Mouse (Mus musculus) liver, embryonic 11.5 days (tissue): ENCODE data around the gene Mrps6. TPM values are rescaled to one million over a fixed set of nuclear protein-coding genes. Genes with fewer than 3 reads are reported as not detected.
A peak's percentile ranks its signal among the peaks of the same experiment; 100 is the strongest.

Source experiments
- ATAC-seq: fragments of 200-750 bp; cut with Nextera tagmentation; replicated peaks from 2 replicates; pipeline ENCODE4 v1.8.0; 2017; ENCODE audit warnings: moderate number of reproducible peaks, mild to moderate bottlenecking, moderate TSS enrichment, moderate library complexity; ENCODE audit not compliant: low FRiP score
- DNase-seq: peaks from one replicate; pipeline ENCODE4 v3.0.0-alpha.2; 2017; ENCODE audit warnings: low spot score
- H3K27ac ChIP-seq: fragments of 300-500 bp; sonication (generic); 2 replicates; pipeline ENCODE4 v1.5.1; 2014; ENCODE audit warnings: mild to moderate bottlenecking, low read depth, low read length, control low read depth
- H3K27me3 ChIP-seq: fragments of 300-500 bp; sonication (generic); replicated peaks from 2 replicates; pipeline ENCODE4 v1.6.1; 2014; ENCODE audit warnings: low read length, mixed read lengths; ENCODE audit not compliant: control insufficient read depth, insufficient read depth
- H3K36me3 ChIP-seq: fragments of 300-500 bp; sonication (generic); 2 replicates; pipeline ENCODE4 v1.6.1; 2014; ENCODE audit warnings: mild to moderate bottlenecking, low read length, moderate library complexity, mixed read lengths; ENCODE audit not compliant: control insufficient read depth, insufficient read depth
- H3K4me1 ChIP-seq: fragments of 300-500 bp; sonication (generic); replicated peaks from 2 replicates; pipeline ENCODE4 v1.6.1; 2014; ENCODE audit warnings: low read length, mixed read lengths; ENCODE audit not compliant: control insufficient read depth, insufficient read depth
- H3K4me2 ChIP-seq: fragments of 300-500 bp; sonication (generic); 2 replicates; pipeline ENCODE4 v1.6.1; 2014; ENCODE audit warnings: mild to moderate bottlenecking, control low read depth, moderate library complexity
- H3K4me3 ChIP-seq: fragments of 300-500 bp; sonication (generic); 2 replicates; pipeline ENCODE4 v1.5.1; 2014; ENCODE audit warnings: low read depth, low read length, control low read depth
- H3K9ac ChIP-seq: fragments of 300-500 bp; sonication (generic); 2 replicates; pipeline ENCODE4 v1.6.1; 2014; ENCODE audit warnings: low read depth, low read length, control low read depth
- H3K9me3 ChIP-seq: fragments of 300-500 bp; sonication (generic); 2 replicates; pipeline ENCODE4 v1.6.1; 2016; ENCODE audit warnings: low read length, inconsistent platforms, mixed read lengths; ENCODE audit not compliant: control insufficient read depth
- WGBS: fragments of 180-500 bp; shearing (Covaris S2); extraction: QIAGEN DNeasy Blood & Tissue Kit; methylation state at CpG from one replicate; pipeline ENCODE4 v1.1.7; 2014; 5-methylcytosine and 5-hydroxymethylcytosine counted together
- polyA plus RNA-seq: library from polyadenylated mRNA; unstranded; fragments of >200 nt; fragmentation: Nextera tagmentation; extraction: Ambion mirVana; gene quantifications from 2 replicates; pipeline ENCODE4 v1.2.1, GENCODE M21; 2014

Gene Mrps6
- polyA plus RNA-seq, 1 experiment from 2014 or later: 97.5 TPM

DNA sequence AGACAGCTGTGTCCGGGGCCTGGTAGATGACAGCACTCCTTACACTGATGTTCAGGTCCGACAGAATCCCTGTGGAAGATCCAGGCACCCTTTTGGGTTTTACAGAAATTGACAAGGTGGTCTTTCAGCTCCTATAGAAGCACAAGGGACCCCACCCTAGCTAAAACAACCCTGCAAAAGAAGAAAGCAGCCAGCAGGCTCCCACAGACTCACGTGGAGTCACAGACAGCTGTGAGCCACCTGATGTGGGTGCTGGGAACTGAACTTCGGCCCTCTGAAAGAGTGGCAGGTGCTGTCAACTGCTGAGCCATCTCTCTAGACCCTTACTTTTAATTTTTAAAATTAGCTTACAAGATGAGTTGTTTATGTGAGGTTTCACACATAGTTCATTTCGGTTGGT is 23.4 kb upstream of the Mrps6 start:
- Histone ChIP-seq H3K4me1 (no peaks in the 10 kb centered on the region), H3K27ac (no peak overlapping the region), H3K9me3 (no peaks in the 10 kb centered on the region), H3K4me2 (no peak overlapping the region), H3K4me3 (no peak overlapping the region), H3K36me3 (no peaks in the 10 kb centered on the region), H3K27me3 (no peaks in the 10 kb centered on the region), H3K9ac (no peak overlapping the region)
- DNase-seq: no peak
- WGBS: 69% methylated on average over 5 of the region's 5 CpGs
- ATAC-seq: no peak

DNA sequence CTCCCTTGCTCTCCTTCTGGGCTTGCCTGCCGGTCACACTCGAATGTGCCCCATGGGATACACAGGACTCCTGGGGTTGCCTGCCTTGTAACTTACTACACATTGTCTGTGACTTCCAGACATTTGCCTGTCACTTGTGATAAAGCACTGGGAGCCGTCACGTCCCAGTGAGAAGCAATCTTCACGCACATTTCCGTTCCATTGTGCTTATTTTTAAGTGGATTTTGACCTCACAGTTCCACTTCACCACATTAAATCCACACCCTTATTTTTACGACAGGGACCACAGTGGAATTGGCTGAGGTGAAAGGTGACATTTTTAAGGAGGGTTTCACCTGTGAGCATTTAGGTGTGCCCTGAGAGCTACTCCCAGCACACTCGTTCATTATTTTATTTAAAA is 21.4 kb upstream of the Mrps6 start:
- H3K9ac ChIP-seq: no peak overlapping the region
- H3K36me3 ChIP-seq: no peaks in the 10 kb centered on the region
- H3K27me3 ChIP-seq: no peaks in the 10 kb centered on the region
- no peaks in the 10 kb centered on the region for H3K9me3 ChIP-seq
- WGBS: 61% methylated on average over 8 of the region's 8 CpGs
- DNase-seq: no peak
- ATAC-seq: no peak
- H3K4me3 ChIP-seq: no peak overlapping the region
- no peak overlapping the region for H3K4me2 ChIP-seq
- H3K27ac ChIP-seq: 0 out of 2 replicates have a peak overlapping the region, but pooled peaks have one; percentile 15
- no peaks in the 10 kb centered on the region for H3K4me1 ChIP-seq

DNA sequence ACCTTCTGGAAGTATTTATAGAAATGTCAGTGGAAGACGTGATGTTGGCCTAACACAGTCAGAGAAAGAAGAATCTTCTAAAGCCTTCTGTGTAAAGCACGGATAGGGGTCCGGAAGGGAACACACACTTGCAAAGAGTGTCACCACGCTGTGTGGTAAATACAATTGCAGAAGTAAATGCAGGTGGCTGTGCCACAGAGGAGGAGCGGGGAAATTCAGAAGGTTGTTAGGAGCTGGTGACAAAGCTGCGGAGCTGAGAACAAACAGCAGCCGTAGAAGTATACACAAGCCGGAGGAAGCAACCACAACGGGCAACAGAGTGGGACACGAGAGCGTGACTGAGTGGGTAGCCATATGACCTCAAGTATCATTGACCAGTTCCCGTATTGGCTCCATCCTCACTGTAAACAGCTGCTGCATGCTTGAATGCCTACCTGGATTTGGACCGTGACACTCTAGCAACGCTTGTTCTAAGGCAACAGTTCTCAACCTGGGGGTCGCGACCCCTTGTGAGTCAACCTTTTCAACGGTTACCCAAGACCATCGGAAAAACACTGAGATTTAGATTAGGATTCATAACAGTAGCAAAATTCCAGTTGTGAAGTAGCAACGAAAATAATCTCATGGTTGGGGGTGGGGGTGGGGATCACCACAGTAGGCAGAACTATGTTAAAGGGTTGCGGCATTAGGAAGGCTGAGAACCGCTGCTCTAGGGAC is 20.0 kb upstream of the Mrps6 start:
- Histone ChIP-seq H3K4me2 (no peak overlapping the region), H3K27ac (no peak overlapping the region), H3K9ac (no peak overlapping the region), H3K27me3 (no peaks in the 10 kb centered on the region), H3K36me3 (no peaks in the 10 kb centered on the region), H3K9me3 (no peaks in the 10 kb centered on the region), H3K4me3 (no peak overlapping the region), H3K4me1 (no peaks in the 10 kb centered on the region)
- ATAC-seq (no peak), DNase-seq (no peak)
- WGBS: 80% methylated on average over 21 of the region's 21 CpGs

DNA sequence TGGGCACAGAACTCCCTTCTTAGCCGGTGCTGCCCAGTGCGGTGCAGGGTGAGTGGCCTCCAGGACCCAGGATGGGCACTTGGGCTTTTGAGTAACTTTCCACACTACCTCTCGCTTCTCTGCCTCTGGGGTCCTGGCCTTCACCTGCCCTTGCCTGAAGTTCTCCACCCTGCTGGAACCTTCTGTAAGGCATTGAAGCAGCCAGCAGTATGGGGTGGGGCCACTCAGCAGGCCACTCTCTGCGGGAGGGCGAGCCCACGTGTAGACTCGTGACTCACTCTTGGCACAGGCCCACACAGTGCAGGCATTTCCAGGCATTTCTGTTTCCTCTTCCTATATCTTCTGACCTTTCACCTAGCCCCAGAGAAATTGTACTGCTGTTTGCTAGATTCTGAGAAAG is 18.6 kb upstream of the Mrps6 start:
- no peak for DNase-seq
- Histone ChIP-seq H3K36me3 (no peaks in the 10 kb centered on the region), H3K4me1 (no peaks in the 10 kb centered on the region), H3K4me2 (no peak overlapping the region), H3K9me3 (no peaks in the 10 kb centered on the region), H3K9ac (no peak overlapping the region), H3K4me3 (no peak overlapping the region), H3K27me3 (no peaks in the 10 kb centered on the region), H3K27ac (no peak overlapping the region)
- no peak for ATAC-seq
- 85% methylated on average over 7 of the region's 7 CpGs for WGBS

DNA sequence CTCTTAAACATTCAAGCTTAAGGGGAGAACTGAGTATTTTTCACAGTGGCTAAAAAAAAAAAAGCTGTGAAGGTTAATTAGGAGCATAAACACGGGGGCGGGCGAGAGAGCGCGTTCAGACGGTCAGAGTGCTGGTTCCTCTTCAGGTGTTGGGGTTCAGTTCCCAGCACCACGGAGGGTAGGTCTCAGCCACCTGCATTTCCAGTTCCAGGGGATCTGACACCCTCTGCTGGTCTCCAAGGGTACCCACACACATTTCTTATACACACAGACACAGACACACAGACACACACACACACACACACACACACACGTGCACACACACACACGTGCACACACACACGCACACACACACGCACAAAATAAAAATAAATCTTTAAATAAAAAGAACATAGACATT is 18.1 kb upstream of the Mrps6 start:
- DNase-seq (no peak), ATAC-seq (no peak)
- no peak overlapping the region for H3K4me3 ChIP-seq
- H3K4me1 ChIP-seq: no peaks in the 10 kb centered on the region
- H3K9me3 ChIP-seq: no peaks in the 10 kb centered on the region
- no peak overlapping the region for H3K27ac ChIP-seq
- no peaks in the 10 kb centered on the region for H3K27me3 ChIP-seq
- no peaks in the 10 kb centered on the region for H3K36me3 ChIP-seq
- no peak overlapping the region for H3K9ac ChIP-seq
- H3K4me2 ChIP-seq: no peak overlapping the region
- 95% methylated on average over 11 of the region's 11 CpGs for WGBS

DNA sequence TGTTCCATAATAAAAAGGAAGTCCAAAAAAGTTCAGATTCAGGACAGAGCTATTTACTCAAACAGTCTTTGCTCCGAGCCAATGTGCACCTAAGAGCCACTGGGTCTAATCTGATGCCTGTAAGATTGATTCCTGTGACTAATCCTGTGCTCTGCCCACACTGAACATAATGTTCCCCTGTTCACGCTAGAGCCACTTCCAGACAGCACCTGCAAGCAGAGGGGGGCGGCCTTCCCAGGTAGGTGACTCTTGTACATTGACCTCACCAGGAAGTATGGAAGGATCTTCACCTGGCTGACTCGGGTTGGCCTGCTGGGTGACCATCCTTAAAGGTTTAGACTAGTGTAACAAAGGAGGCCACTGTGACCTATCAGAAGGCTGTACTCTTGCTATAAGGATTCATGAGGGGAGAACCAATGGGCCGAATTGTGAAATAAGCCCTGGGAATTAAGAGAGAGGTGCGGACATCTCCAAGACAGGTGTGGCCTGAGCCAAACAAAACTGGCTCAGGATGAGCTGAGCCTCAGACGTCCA is 6.2 kb upstream of the Mrps6 start:
- WGBS: 80% methylated on average over 7 of the region's 7 CpGs

DNA sequence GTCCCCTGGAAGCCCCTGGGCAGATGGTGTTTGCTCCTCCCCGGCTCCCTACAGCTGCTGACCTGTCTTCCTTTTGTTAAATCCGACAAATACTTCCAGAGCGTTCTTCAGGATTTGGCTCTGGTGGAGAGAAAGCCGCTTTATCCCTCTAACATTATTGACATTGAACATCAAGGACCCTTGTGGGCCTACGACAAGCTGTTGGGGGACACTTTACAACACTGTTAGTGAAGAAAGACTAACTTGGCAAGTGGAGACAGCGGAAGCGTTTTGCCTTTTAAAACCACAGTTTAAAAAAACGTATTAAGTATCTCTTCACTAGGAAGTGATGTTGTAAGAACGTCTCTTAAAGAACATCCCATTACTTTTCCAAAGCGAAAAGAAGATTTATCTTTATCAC is 5.5 kb upstream of the Mrps6 start:
- Histone ChIP-seq H3K27ac (no peak overlapping the region), H3K4me1 (no peaks in the 10 kb centered on the region), H3K27me3 (no peaks in the 10 kb centered on the region), H3K9ac (no peak overlapping the region), H3K9me3 (peaks cover 12% of the 10 kb centered on the region), H3K36me3 (no peaks in the 10 kb centered on the region), H3K4me2 (no peak overlapping the region), H3K4me3 (no peak overlapping the region)
- DNase-seq (no peak), ATAC-seq (no peak)
- 79% methylated on average over 10 of the region's 10 CpGs for WGBS

More for the DNA sequence above, 6.2 kb upstream of the Mrps6 start:
- Histone ChIP-seq H3K9ac (no peak overlapping the region), H3K4me1 (no peaks in the 10 kb centered on the region), H3K27ac (no peak overlapping the region), H3K9me3 (peaks cover 12% of the 10 kb centered on the region), H3K4me2 (no peak overlapping the region), H3K4me3 (no peak overlapping the region), H3K36me3 (no peaks in the 10 kb centered on the region), H3K27me3 (no peaks in the 10 kb centered on the region)
- no peak for ATAC-seq
- no peak for DNase-seq

DNA sequence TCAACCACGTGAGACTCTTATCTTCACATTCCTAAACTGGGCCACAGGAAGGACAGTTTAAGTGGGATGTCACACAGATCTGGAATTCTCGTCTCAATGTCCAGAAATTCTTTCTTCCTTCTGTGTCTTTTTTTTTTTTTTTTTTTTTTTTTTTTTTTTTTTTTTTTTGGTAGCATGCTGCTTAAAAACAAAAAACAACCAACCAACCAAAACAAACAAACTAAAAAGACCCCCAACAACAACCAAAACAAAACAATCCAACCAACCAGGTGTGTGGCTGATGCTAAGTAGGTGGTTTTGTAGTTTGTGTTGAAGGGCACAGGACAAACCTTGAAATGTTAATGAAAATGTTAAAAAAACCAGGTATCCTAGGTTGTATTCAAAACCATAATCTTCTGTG is 1.4 kb upstream of the Mrps6 start:
- DNase-seq (no peak), ATAC-seq (no peak)
- 43% methylated on average over 2 of the region's 2 CpGs for WGBS
- Histone ChIP-seq H3K27me3 (no peaks in the 10 kb centered on the region), H3K36me3 (peaks cover 3% of the 10 kb centered on the region), H3K27ac (no peak overlapping the region), H3K4me2 (no peak overlapping the region), H3K9ac (no peak overlapping the region), H3K4me1 (peaks cover 5% of the 10 kb centered on the region; the same call in 1 of the 2 replicates), H3K9me3 (peaks cover 12% of the 10 kb centered on the region), H3K4me3 (no peak overlapping the region)

DNA sequence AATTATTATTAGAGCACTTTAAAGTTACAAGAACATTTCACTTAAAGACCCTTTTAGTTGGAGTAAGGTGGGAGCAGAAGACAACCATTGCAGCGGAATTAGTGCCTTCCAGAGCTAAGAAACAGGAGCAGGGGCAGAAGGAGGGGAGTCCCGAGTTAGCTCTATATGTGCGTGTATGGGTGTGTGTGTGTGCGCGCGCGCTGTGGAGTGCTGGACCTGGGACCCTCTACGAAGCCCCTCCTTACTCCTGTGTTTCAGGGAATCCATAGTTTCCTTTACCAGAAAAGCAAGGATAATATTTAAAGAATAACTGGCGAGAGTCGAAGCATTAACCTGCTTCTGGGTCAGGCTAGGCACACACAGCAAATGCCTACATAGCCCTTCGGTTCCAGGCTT is 616 bp upstream of the Mrps6 start:
- DNase-seq (no peak), ATAC-seq (peak; percentile 49; the same call in 1 of the 2 replicates)
- 5% methylated on average over 11 of the region's 11 CpGs for WGBS

More for the DNA sequence above, 616 bp upstream of the Mrps6 start:
- Histone ChIP-seq H3K9ac (peak overlapping the region; percentile 67), H3K4me1 (peaks cover 5% of the 10 kb centered on the region; the same call in 1 of the 2 replicates), H3K9me3 (peaks cover 12% of the 10 kb centered on the region), H3K27me3 (no peaks in the 10 kb centered on the region), H3K4me2 (peak overlapping the region; percentile 78), H3K27ac (peak overlapping the region; percentile 69; the same call in 1 of the 2 replicates), H3K4me3 (peak overlapping the region; percentile 85), H3K36me3 (peaks cover 6% of the 10 kb centered on the region)
